Mouse (Mus musculus) liver, postnatal 0 days (tissue): ENCODE results near the gene 4930470P17Rik.

Experiments used
- CTCF ChIP-seq: sonication (generic); IDR thresholded peaks from 2 replicates; pipeline ENCODE4 v1.5.1; 2016; ENCODE audit warnings: antibody characterized with exemption, low read depth
- EP300 ChIP-seq: IDR thresholded peaks from 2 replicates; pipeline ENCODE4 v1.6.1; 2016; ENCODE audit warnings: antibody characterized with exemption, low read depth, mild to moderate bottlenecking

DNA sequence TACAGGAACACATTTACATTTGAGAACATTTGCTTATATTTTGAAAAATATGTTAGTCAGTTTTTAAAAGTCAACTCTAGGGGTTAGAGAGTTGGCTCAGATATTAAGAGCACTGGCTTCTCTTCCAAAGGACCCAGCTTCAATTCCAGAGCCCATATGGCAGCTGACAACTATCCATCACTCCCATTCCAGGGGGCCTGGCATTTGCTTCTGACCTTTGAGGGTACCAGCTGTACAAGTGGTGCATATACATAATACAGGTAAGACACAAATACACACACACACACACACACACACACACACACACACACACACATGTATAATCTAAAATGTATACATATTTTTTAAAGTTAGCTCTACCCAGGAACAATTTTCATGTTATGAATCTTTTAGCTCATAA, 30.6 kb upstream of the 4930470P17Rik start:
- no peak for TF ChIP-seq CTCF
- no peak for TF ChIP-seq EP300
